Mouse (Mus musculus): ENCODE measurements around the gene Prss43.

- TF ChIP-seq CTCF (conservative IDR thresholded peaks at IDR 0.05 in 1 of 2, IDR thresholded peaks at IDR 0.05 in 1 of 2; ENCODE audit: low read depth in 2 of 2, low read length in 2 of 2), result no peak
- no peak for TF ChIP-seq ZMIZ1 (IDR thresholded peaks at IDR 0.05; ENCODE audit: low read depth, low read length)
- TF ChIP-seq E2F4 (IDR thresholded peaks at IDR 0.05; ENCODE audit: insufficient replicate concordance, low read depth, low read length), result no peak
- no peak for TF ChIP-seq POLR2A (IDR thresholded peaks at IDR 0.05; ENCODE audit: low read depth, low read length)
- TF ChIP-seq GABPA (IDR thresholded peaks at IDR 0.05; ENCODE audit: insufficient replicate concordance, low read depth, low read length), result no peak
- no peak for TF ChIP-seq UBTF (IDR thresholded peaks at IDR 0.05; ENCODE audit: low read depth, low read length)
- TF ChIP-seq EP300 (IDR thresholded peaks at IDR 0.05; ENCODE audit: low read length), result no peak
- TF ChIP-seq MAFK (IDR thresholded peaks at IDR 0.05; ENCODE audit: insufficient replicate concordance, low read length), result no peak
- no peak for TF ChIP-seq USF1 (IDR thresholded peaks at IDR 0.05; ENCODE audit: low read depth, low read length)
- no peak for TF ChIP-seq ETS1 (conservative IDR thresholded peaks at IDR 0.05; ENCODE audit: low read depth, low read length)
- TF ChIP-seq USF2 (conservative IDR thresholded peaks at IDR 0.05; ENCODE audit: low read depth, low read length), result no peak
- no peak for TF ChIP-seq BHLHE40 (IDR thresholded peaks at IDR 0.05; ENCODE audit: low read depth, low read length)
These were observed 9.6 kb downstream of the Prss43 start for GRCm38 (mm10) chr9:110836112-110836511.

Data from CH12.LX (cell line).